Mouse (Mus musculus) brain, embryonic 14.5 days (tissue): ENCODE results near the gene Lca5l.

Experiments used
- CTCF ChIP-seq: fragments of 200-500 bp; IDR thresholded peaks from 2 replicates; pipeline ENCODE4 v1.5.1; 2012; ENCODE audit warnings: inconsistent platforms, mild to moderate bottlenecking, moderate library complexity, borderline replicate concordance; ENCODE audit not compliant: insufficient read depth, insufficient read length; ENCODE audit errors: extremely low read depth
- POLR2A ChIP-seq: fragments of 200-500 bp; IDR thresholded peaks from 2 replicates; pipeline ENCODE4 v1.6.1; 2012; ENCODE audit warnings: mild to moderate bottlenecking, inconsistent platforms, borderline replicate concordance; ENCODE audit not compliant: poor library complexity, insufficient read depth, insufficient read length, severe bottlenecking; ENCODE audit errors: extremely low read depth

DNA sequence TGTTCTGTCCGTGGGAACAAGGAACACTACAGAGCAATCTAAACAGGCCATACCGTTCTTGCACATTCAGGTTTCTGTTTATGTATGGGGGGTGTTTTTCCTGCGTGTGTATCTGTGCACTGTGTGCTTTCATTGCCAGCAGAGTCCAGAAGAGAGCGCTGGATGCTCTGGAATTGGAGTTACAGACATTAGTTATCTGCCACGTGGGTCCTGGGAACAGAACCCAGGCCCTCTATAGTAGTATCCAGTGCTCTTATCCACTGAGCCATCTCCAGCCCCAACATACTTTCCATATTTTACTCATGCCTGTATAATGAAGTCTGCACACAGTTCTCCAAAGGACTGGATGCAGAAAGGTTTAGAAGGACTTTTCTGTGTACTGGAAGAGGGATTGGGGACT is 46.3 kb downstream of the Lca5l start:
- TF ChIP-seq CTCF (no peak), POLR2A (no peak)
